Mouse (Mus musculus) regulatory T cell (primary cell): ENCODE data around the gene Tsku.

ENCODE experiments used
- in situ Hi-C: fragments of 300-600 bp; cut with MboI, MseI; formaldehyde crosslinking; loops from one replicate; pipeline ENCODE4 v1.15.1; 2025; ENCODE audit warnings: high pct_unique_total_duplicates

Tsku gene

DNA sequence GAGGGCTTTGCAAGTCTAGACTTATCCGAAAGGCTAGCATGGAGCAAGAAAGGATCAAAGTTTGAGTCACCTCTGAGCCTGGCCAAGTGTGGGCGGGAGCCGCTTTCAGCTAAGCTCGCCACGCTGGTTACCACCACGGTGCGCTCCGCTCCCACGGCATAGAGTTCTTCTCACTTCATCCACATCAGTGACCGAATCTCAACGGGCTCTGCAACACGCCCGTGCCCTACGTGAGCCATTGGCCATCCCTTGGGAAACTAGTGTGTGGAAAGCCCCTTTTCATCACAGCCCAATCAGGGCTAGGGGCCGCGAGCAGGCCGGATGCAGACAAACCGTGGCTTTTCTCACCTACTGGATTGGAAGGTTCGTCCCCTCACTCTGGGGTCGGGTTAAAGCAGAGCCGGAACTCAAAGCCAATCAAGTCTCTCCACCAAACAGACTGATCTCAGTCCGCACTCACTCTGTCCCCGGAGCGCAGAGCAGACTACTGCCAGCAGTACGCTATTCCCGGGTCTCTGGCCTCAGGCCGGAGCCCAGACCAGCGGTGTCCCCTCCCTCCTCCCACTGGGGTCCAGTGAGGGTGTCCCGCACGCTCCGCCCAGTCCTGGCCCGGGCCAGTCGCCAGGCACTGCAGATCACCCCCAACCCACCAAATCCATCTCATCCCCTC is 1.0 kb downstream of the Tsku start:
- in situ Hi-C loops: no loop called here

DNA sequence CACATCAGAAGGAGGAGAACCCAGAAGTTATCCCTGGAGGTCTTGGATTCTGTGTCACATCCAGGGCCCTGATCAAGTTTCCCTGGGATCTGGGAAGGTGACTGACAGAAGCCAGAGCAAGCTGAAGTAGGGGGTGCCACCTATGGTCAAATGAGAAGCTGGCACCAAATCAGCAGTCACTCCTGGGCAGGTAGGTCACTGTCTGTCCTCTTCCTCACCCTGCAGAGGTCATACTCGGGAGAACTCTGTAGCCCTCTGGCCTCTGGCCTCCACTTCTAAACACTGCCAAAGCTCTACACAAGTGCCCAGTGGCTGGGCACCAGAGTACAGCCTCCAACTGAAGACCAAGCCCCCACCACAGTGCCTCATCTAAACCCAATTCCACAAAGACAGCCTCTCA is 3.1 kb downstream of the Tsku start:
- in situ Hi-C loops: no loop called here

DNA sequence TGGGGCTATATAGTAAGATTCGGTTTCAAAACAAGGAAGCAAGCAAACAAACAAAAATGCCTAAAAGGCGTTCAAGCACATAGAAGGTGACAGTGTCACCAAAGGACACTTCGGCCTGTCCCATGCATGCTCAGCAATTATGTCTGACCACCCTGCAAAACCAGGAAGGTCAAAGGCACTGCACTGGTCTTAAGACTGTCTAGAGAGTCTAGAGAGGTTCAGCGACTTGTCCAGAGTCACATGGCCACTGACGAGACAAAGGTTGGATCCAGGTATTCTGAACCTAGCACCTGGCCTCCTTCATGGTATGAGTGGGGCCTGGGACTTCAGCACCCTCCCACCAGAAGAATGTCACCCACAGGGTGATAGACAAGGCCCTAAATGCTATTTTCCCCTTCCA is 3.8 kb downstream of the Tsku start:
- in situ Hi-C loops: no loop called here

DNA sequence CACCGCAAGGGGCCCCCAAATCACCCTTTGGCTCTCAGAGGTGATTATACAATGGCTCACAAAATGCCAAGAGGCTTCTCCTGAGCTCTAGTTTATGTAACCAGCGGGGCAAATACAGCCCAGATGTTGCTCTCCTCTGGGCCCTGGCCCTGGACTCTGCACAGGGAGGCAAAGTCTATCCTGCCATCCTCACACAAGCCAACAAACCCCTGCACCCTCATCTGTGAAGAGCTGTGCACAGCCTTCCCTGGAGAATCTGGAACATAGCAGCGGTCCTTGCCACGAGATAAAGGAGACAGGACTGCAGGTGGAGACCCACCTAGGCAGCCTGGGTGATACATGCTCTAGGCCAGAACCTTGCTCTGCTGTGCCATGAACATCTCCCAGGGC is 6.2 kb downstream of the Tsku start:
- in situ Hi-C loops: loop anchor here (5.0 kb wide), 1 partner anchor 82 kb away; no protein-coding TSS in a partner anchor

DNA sequence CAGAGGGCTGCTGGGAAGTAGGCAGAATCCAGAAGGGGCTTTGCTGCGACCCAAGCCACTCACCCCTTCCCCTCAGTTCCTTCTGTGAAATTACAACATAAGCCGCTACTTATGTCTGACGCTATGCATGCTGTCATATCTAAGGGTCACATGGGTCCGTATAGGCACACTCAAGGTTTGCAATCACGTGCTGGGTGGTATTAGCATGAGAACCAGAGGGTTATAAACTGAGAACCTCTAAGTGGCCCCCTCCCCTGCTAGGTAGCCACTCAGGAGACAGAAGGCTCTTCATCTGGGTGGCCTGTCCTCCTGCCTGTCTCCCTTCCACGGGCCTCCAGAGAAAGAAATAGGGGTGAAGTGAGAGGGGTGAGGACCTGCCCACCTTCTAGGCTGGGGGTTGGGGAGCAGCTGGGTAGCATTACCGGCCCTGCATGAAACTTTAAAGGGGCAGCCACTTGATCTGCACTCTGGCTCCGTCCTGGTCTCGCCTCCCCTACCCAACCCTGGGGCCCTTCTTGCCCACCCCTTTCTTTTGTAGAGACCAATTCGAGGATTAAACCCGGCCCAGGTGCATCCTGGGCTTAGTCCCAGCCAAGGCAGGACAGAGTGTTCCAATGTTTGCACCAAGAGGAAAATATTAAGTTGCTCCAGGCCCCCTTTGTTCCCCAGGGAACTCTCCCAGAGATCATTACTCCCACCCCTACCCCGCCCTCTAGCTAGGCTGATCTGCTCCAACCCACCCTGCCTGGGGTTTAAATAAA is 6.8 kb downstream of the Tsku start:
- in situ Hi-C loops: loop anchor here (5.0 kb wide), 1 partner anchor 83 kb away; no protein-coding TSS in a partner anchor

DNA sequence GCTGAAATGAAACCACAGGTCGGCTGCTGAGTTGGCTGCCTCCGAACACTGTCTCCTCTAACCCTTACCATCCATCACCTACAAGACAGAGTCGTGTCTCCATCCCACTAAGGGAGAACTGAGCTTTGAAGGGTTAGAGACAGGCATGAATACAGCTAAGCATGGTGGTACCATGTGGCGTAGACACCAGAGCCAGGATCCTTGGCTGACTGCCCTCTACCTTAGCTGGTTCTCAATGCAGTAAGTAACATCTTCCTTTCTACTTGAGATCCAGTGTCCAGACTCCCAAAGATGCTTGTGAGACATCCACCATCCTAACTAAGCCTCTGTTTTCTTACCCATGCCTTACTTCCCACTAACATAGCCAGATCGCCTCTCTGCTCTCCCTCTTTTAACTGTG is 7.5 kb downstream of the Tsku start:
- in situ Hi-C loops: loop anchor here (5.0 kb wide), 1 partner anchor 84 kb away; no protein-coding TSS in a partner anchor

GRCm38 (mm10) chr7:98351523-98351922 is 9.6 kb downstream of the Tsku start:
- in situ Hi-C loops: loop anchor here (5.0 kb wide), 1 partner anchor 86 kb away; no protein-coding TSS in a partner anchor

- in situ Hi-C loops: loop anchor here (5.0 to 10.0 kb wide), 2 partner anchors 87 to 195 kb away; no protein-coding TSS in a partner anchor
Measured at GRCm38 (mm10) chr7:98349821-98350220, 11.3 kb downstream of the Tsku start.

- in situ Hi-C loops: loop anchor here (10.0 kb wide), 1 partner anchor 194 kb away; no protein-coding TSS in a partner anchor
Measured at GRCm38 (mm10) chr7:98349096-98349495, 12.0 kb downstream of the Tsku start.

DNA sequence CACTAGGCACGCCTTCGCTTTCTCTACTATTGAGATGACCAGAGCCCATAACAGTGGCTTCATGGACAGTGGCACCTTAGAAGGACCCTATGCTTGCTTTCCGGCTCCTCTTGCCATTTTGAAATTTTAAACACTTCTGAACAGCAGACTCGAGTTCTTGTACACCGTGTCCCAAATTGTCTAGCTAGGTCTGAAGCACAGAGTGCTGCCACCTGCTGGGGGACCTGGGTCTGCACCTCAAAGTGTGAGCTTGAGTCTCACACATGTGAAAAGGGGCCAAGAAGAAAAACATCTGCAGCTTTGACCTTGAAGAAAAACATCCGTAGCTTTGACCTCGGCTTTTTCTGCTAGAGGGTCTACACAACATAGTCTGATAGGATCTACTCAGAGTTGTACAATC is 13.1 kb downstream of the Tsku start:
- in situ Hi-C loops: loop anchor here (10.0 kb wide), 1 partner anchor 193 kb away; no protein-coding TSS in a partner anchor

DNA sequence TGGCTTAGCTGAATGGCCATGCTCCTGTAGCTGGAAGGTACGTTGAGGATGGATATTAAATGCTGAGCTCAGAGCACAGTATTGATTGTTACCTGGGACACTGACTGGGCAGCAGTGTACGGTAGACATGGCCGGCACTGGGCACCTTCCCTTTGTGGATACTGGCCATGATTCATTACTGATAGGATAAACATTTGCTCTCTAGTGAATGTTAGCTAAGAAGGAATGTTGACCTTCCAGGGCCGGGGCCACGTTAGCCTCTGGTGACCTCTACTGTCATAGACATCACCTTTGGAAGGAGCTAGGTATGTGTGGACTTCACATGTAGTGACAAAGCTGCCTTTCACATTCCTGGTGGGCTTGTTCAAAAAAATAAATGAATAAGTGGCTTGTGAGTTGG is 13.7 kb downstream of the Tsku start:
- in situ Hi-C loops: loop anchor here (10.0 kb wide), 1 partner anchor 193 kb away; no protein-coding TSS in a partner anchor

DNA sequence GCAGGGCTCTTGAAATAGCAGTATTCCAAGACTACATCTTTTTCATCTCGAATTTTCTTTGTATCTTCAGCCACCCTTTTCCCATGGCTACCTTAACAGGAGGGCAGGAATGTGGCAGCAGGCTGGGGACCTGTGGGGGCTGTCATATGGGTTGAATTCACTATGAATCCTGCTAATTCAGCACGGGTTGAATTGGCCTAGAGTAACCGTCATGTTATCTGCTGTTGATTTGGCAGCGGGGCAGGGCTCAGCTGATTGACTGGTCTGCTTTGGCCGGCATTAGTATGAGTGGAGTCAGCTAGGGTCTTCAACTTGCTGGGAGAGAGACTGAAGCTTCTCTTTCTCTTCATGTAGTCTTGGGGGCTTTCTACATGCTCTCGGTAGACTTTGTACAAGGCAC is 16.1 kb downstream of the Tsku start:
- in situ Hi-C loops: loop anchor here (10.0 kb wide), 1 partner anchor 190 kb away; no protein-coding TSS in a partner anchor

- in situ Hi-C loops: loop anchor here (5.0 to 10.0 kb wide), 2 partner anchors 77 to 190 kb away; no protein-coding TSS in a partner anchor
Measured at GRCm38 (mm10) chr7:98344361-98344760, 16.8 kb downstream of the Tsku start.

GRCm38 (mm10) chr7:98342249-98342648 is 18.9 kb downstream of the Tsku start:
- in situ Hi-C loops: loop anchor here (5.0 to 10.0 kb wide), 2 partner anchors 75 to 187 kb away; no protein-coding TSS in a partner anchor

DNA sequence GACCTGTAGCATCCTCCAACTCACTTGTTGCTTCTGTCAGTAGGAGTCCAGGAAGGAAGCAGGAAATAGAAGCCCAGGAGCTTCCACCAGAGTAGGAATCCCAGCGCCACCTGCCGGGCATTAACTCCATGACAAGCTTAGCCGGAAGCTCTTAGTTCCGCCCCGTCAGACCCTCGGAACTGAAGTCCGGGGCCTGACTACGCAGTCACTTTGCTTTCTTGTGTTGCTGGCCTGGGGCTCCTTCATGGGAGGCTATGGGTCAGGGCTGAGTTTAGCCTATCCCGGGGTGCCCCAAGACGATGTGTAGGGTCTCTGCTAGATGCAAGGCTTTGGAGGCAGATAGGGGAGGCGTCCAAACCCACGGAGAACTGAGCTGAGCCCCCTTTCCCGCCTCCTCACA is 19.7 kb downstream of the Tsku start:
- in situ Hi-C loops: loop anchor here (5.0 to 10.0 kb wide), 2 partner anchors 74 to 187 kb away; no protein-coding TSS in a partner anchor

DNA sequence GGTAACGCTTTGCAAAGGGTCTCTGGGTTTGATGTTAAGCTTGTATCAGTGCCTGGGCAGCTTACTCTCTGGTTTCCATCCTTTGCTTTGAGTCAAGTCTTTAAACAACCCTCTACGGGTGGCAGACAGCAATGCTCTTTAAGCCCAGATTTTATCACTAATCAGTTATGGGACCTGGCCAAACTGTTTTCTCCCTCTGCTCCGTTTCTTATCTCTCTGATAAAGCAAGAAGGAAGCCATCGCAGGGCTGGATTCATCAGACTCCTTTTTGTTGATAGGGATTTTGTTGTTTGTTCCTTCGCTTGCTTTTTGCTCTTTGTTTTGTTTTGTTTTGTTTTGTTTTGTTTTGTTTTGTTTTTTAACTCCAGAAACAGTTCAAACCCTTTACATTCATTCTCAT is 20.8 kb downstream of the Tsku start:
- in situ Hi-C loops: loop anchor here (5.0 to 10.0 kb wide), 2 partner anchors 73 to 186 kb away; no protein-coding TSS in a partner anchor

DNA sequence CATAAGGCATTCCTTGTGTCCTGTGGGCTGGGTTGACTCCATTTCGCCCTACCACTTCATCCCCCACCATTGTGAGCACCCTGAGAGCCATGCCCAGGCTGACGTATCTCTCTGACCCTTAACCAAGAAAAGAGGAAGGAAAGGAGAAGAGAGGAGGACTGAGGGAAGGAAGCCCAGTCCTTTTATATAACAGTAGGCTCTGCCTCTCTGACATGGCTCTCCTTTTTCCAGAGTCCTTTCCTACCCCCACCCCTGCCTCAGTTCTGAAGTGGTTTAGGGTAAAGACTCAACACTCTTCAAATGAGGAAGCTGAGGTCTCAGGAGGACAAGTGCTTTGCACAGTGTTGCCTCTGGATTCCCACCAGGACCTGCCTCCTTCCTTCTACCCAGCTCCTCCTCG is 27.1 kb downstream of the Tsku start:
- in situ Hi-C loops: no loop called here

- in situ Hi-C loops: no loop called here
Measured at GRCm38 (mm10) chr7:98333507-98333906, 27.6 kb downstream of the Tsku start.

- in situ Hi-C loops: no loop called here
Measured at GRCm38 (mm10) chr7:98332678-98333397, 28.3 kb downstream of the Tsku start.

GRCm38 (mm10) chr7:98331932-98332331 is 29.2 kb downstream of the Tsku start:
- in situ Hi-C loops: no loop called here

- in situ Hi-C loops: no loop called here
Measured at GRCm38 (mm10) chr7:98330375-98331002, 30.6 kb downstream of the Tsku start.
